Comparison of ENCODE assay signal across 9 mouse cellular contexts in genomic region chr5:139129572-139130151, GRCm38 (mm10). TPM values are rescaled to one million over a fixed set of nuclear protein-coding genes. Genes with fewer than 3 reads are reported as not detected.
A peak's percentile ranks its signal among the peaks of the same experiment; 100 is the strongest.
DNase-seq lines count a peak whose midpoint lies in the region; ATAC-seq and TF ChIP-seq lines count a peak whose summit lies in the region.
"Had no signal": no experiment of that assay in that cellular context is flagged by ENCODE, and none has a peak within 500 bp of the region (broad histone marks: within the 10 kb centered on the region; RNA-seq: fewer than 3 reads in every experiment).

No protein-coding gene starts in this region.

- H3K4me1 ChIP-seq in E14TG2a.4 (replicated peaks; ENCODE audit: low read depth, low read length), result peaks cover 26% of the 10 kb centered on the region
- 0 out of 2 replicates have a peak, but pooled peaks cover 8% of the 10 kb centered on the region for H3K4me1 ChIP-seq in hindbrain, embryonic 12.5 days
- peaks cover 8% of the 10 kb centered on the region; the same call in 1 of the 2 replicates for H3K4me1 ChIP-seq in limb, embryonic 12.5 days (replicated peaks)
- H3K4me1 ChIP-seq in neural tube, embryonic 15.5 days, result peaks cover 31% of the 10 kb centered on the region

- H3K27ac ChIP-seq in hindbrain, embryonic 12.5 days, result peak overlapping the region; percentile 74
- no peak overlapping the region for H3K27ac ChIP-seq in limb, embryonic 12.5 days
- H3K27ac ChIP-seq in neural tube, embryonic 15.5 days (replicated peaks), result peak overlapping the region; percentile 84

- H3K4me2 ChIP-seq in hindbrain, embryonic 12.5 days (replicated peaks), result peak overlapping the region; percentile 87
- H3K4me2 ChIP-seq in limb, embryonic 12.5 days, result peak overlapping the region; percentile 87
- peak overlapping the region; percentile 80 for H3K4me2 ChIP-seq in neural tube, embryonic 15.5 days

- TF ChIP-seq CTCF in E14TG2a.4 (conservative IDR thresholded peaks at IDR 0.05; ENCODE audit: low read length), result no peak

- peak overlapping the region; percentile 73 for H3K9ac ChIP-seq in hindbrain, embryonic 12.5 days
- peak overlapping the region; percentile 67 for H3K9ac ChIP-seq in limb, embryonic 12.5 days (replicated peaks)
- peak overlapping the region; percentile 70 for H3K9ac ChIP-seq in neural tube, embryonic 15.5 days (replicated peaks)

- ATAC-seq in hindbrain, embryonic 12.5 days (ENCODE audit: low FRiP score), result peak; percentile 84
- ATAC-seq in limb, embryonic 12.5 days (ENCODE audit: insufficient number of reproducible peaks, insufficient read depth, low FRiP score, low TSS enrichment, low read depth), result peak; percentile 57
- ATAC-seq in neural tube, embryonic 15.5 days (ENCODE audit: low FRiP score), result peak; percentile 90

- peaks cover 9% of the 10 kb centered on the region for H3K9me3 ChIP-seq in E14TG2a.4 (ENCODE audit: low read length)
- no peaks in the 10 kb centered on the region for H3K9me3 ChIP-seq in hindbrain, embryonic 12.5 days (replicated peaks)
- no peaks in the 10 kb centered on the region for H3K9me3 ChIP-seq in limb, embryonic 12.5 days
- no peaks in the 10 kb centered on the region for H3K9me3 ChIP-seq in neural tube, embryonic 15.5 days (replicated peaks)

- DNase-seq in adrenal gland, adult (ENCODE audit: inconsistent age in 2 of 2, low spot score in 1 of 2), result peak; percentile 51 to 76
- no peak for DNase-seq in adrenal gland, adult 8-10 months
- peak; percentile 18 for DNase-seq in embryo, embryonic 10 days (ENCODE audit: low spot score)
- no peak for DNase-seq in urinary bladder, adult 2 months (ENCODE audit: low spot score)

- no peaks in the 10 kb centered on the region for H3K36me3 ChIP-seq in E14TG2a.4 (ENCODE audit: insufficient read depth, low read length)
- peaks cover 13% of the 10 kb centered on the region; the same call in 1 of the 2 replicates for H3K36me3 ChIP-seq in hindbrain, embryonic 12.5 days
- no peaks in the 10 kb centered on the region for H3K36me3 ChIP-seq in limb, embryonic 12.5 days
- H3K36me3 ChIP-seq in neural tube, embryonic 15.5 days, result peaks cover 17% of the 10 kb centered on the region

- peaks cover 47% of the 10 kb centered on the region for H3K27me3 ChIP-seq in E14TG2a.4 (ENCODE audit: insufficient read depth, low read length)
- H3K27me3 ChIP-seq in hindbrain, embryonic 12.5 days, result peaks cover 16% of the 10 kb centered on the region
- H3K27me3 ChIP-seq in limb, embryonic 12.5 days, result peaks cover 45% of the 10 kb centered on the region
- no peaks in the 10 kb centered on the region for H3K27me3 ChIP-seq in neural tube, embryonic 15.5 days (replicated peaks)

- H3K4me3 ChIP-seq in E14TG2a.4 (replicated peaks; ENCODE audit: low read length), result peak overlapping the region; percentile 70
- H3K4me3 ChIP-seq in hindbrain, embryonic 12.5 days, result peak overlapping the region; percentile 58
- H3K4me3 ChIP-seq in limb, embryonic 12.5 days (replicated peaks), result peak overlapping the region; percentile 60
- peak overlapping the region; percentile 56 for H3K4me3 ChIP-seq in neural tube, embryonic 15.5 days (replicated peaks)

- WGBS in hindbrain, embryonic 12.5 days, result 5% methylated on average over 37 of the region's 55 CpGs
- 5% methylated on average over 46 of the region's 55 CpGs for WGBS in limb, embryonic 12.5 days
- 3% methylated on average over 31 of the region's 55 CpGs for WGBS in neural tube, embryonic 15.5 days

RNA-seq across cellular contexts. Expression of gene Prkar1b, which starts 20.1 kb away (rescaled TPM):
- 10 to 100 TPM; 38.5 to 62.4 (median 55.9) TPM for total RNA-seq in adrenal gland, adult 8-10 months (2022)
- 70.1 and 72.6 TPM in 2 replicates for polyA plus RNA-seq in hindbrain, embryonic 12.5 days (2016; fragmentation: Nextera tagmentation; extraction: Ambion mirVana)
- 12.7 and 13.8 TPM in 2 replicates for polyA plus RNA-seq in limb, embryonic 12.5 days (2016; fragmentation: Nextera tagmentation; extraction: Ambion mirVana)
- polyA plus RNA-seq in neural tube, embryonic 15.5 days (2015; fragmentation: Nextera tagmentation; extraction: Ambion mirVana), result 272 and 321 TPM in 2 replicates
- 15.0 and 17.8 TPM in 2 replicates for polyA plus RNA-seq in urinary bladder, adult 2 months (2012; rRNA removed)
- total RNA-seq: neutrophil, adult 5-6 weeks had no signal

RNA-seq across cellular contexts. Expression of gene Dnaaf5, which starts 20.4 kb away (rescaled TPM):
- total RNA-seq in adrenal gland, adult 8-10 months (2022), result 10 to 100 TPM; 21.7 to 24.3 (median 22.7) TPM
- 6.5 and 8.0 TPM in 2 replicates for polyA plus RNA-seq in hindbrain, embryonic 12.5 days (2016; fragmentation: Nextera tagmentation; extraction: Ambion mirVana)
- polyA plus RNA-seq in limb, embryonic 12.5 days (2016; fragmentation: Nextera tagmentation; extraction: Ambion mirVana), result 4.7 and 5.8 TPM in 2 replicates
- 3.9 and 4.6 TPM in 2 replicates for polyA plus RNA-seq in neural tube, embryonic 15.5 days (2015; fragmentation: Nextera tagmentation; extraction: Ambion mirVana)
- polyA plus RNA-seq in urinary bladder, adult 2 months (2012; rRNA removed), result 8.0 and 11.7 TPM in 2 replicates

Comparison
In these comparisons a context has a peak if more than half of its experiments do, and no peak if none do; other contexts are left out.
1. DNase-seq: peak in adrenal gland, adult (2 of 2) and embryo, embryonic 10 days (single experiment); none in adrenal gland, adult 8-10 months (single experiment) and urinary bladder, adult 2 months (single experiment).
2. Peak in every context shown above with its lines, with median percentiles within 50 percentile points of each other: H3K4me3 ChIP-seq, ATAC-seq, H3K4me2 ChIP-seq and H3K9ac ChIP-seq.